Mouse (Mus musculus) heart, embryonic 13.5 days (tissue): Measurements from ENCODE around the gene Nags. TPM values are rescaled to one million over a fixed set of nuclear protein-coding genes. Genes with fewer than 3 reads are reported as not detected.
"Not testable (repeated sequence)": the region's sequence is repeated elsewhere in the genome, so short reads cannot be mapped to it uniquely, and the experiment has no call there.

ENCODE experiments used
- ATAC-seq: fragments of 200-750 bp; cut with Nextera tagmentation; 2 replicates; pipeline ENCODE4 v1.8.0; 2017; ENCODE audit warnings: moderate TSS enrichment; ENCODE audit not compliant: insufficient number of reproducible peaks, low FRiP score, low TSS enrichment; ENCODE audit errors: extremely low read depth
- H3K27ac ChIP-seq: fragments of 300-500 bp; sonication (generic); replicated peaks from 2 replicates; pipeline ENCODE4 v1.5.1; 2015; ENCODE audit warnings: moderate library complexity, mild to moderate bottlenecking, inconsistent platforms
- H3K27me3 ChIP-seq: fragments of 300-500 bp; sonication (generic); replicated peaks from 2 replicates; pipeline ENCODE4 v1.6.1; 2015; ENCODE audit warnings: mild to moderate bottlenecking, inconsistent platforms
- H3K36me3 ChIP-seq: fragments of 300-500 bp; sonication (generic); 2 replicates; pipeline ENCODE4 v1.6.1; 2015; ENCODE audit warnings: mild to moderate bottlenecking, inconsistent platforms
- H3K4me1 ChIP-seq: fragments of 300-500 bp; sonication (generic); 2 replicates; pipeline ENCODE4 v1.6.1; 2015; ENCODE audit warnings: inconsistent platforms
- H3K4me2 ChIP-seq: fragments of 300-500 bp; sonication (generic); 2 replicates; pipeline ENCODE4 v1.6.1; 2015; ENCODE audit warnings: inconsistent platforms, mild to moderate bottlenecking, moderate library complexity
- H3K4me3 ChIP-seq: fragments of 300-500 bp; sonication (generic); 2 replicates; pipeline ENCODE4 v1.5.1; 2015; ENCODE audit warnings: moderate library complexity, mild to moderate bottlenecking, inconsistent platforms
- H3K9ac ChIP-seq: fragments of 300-500 bp; sonication (generic); 2 replicates; pipeline ENCODE4 v1.6.1; 2015; ENCODE audit warnings: inconsistent platforms, mild to moderate bottlenecking, moderate library complexity
- H3K9me3 ChIP-seq: fragments of 300-500 bp; sonication (generic); 2 replicates; pipeline ENCODE4 v1.6.1; 2016; ENCODE audit warnings: inconsistent platforms
- WGBS: fragments of 180-500 bp; shearing (Covaris S2); methylation state at CpG from one replicate; pipeline ENCODE4 v1.1.7; 2015; ENCODE audit warnings: mixed read lengths; 5-methylcytosine and 5-hydroxymethylcytosine counted together
- polyA plus RNA-seq: library from polyadenylated mRNA; unstranded; fragments of >200 nt; fragmentation: Nextera tagmentation; extraction: Ambion mirVana; gene quantifications from 2 replicates; pipeline ENCODE4 v1.2.1, GENCODE M21; 2015

Gene Nags
- polyA plus RNA-seq, 1 experiment from 2014 or later: not detected

GRCm38 (mm10) chr11:102158024-102158423 lies 12.7 kb downstream of the Nags start:
- not testable (repeated sequence) for H3K9me3 ChIP-seq, H3K9ac ChIP-seq, H3K27me3 ChIP-seq, H3K4me1 ChIP-seq, H3K27ac ChIP-seq, H3K4me2 ChIP-seq, H3K4me3 ChIP-seq, ATAC-seq
- H3K36me3 ChIP-seq: peaks cover 44% of the 10 kb centered on the region
- WGBS: 68% methylated on average over 2 of the region's 2 CpGs

GRCm38 (mm10) chr11:102159781-102160180 lies 14.5 kb downstream of the Nags start:
- 78% methylated on average over 5 of the region's 5 CpGs for WGBS
- Histone ChIP-seq H3K36me3 (peaks cover 44% of the 10 kb centered on the region), H3K4me2 (no peak overlapping the region), H3K9me3 (no peaks in the 10 kb centered on the region), H3K4me1 (peaks cover 8% of the 10 kb centered on the region), H3K4me3 (no peak overlapping the region), H3K9ac (no peak overlapping the region), H3K27ac (no peak overlapping the region), H3K27me3 (no peaks in the 10 kb centered on the region)
- no peak for ATAC-seq

GRCm38 (mm10) chr11:102165971-102166722 lies 20.8 kb downstream of the Nags start:
- no peak for ATAC-seq
- H3K4me2 ChIP-seq: no peak overlapping the region
- no peak overlapping the region for H3K4me3 ChIP-seq
- H3K36me3 ChIP-seq: peaks cover 94% of the 10 kb centered on the region
- 0 out of 2 replicates have a peak, but pooled peaks cover 5% of the 10 kb centered on the region for H3K4me1 ChIP-seq
- no peak overlapping the region for H3K27ac ChIP-seq
- 62% methylated on average over 6 of the region's 6 CpGs for WGBS
- no peaks in the 10 kb centered on the region for H3K9me3 ChIP-seq
- no peak overlapping the region for H3K9ac ChIP-seq
- H3K27me3 ChIP-seq: no peaks in the 10 kb centered on the region

GRCm38 (mm10) chr11:102167539-102167938 lies 22.2 kb downstream of the Nags start:
- H3K27ac ChIP-seq: no peak overlapping the region
- peaks cover 88% of the 10 kb centered on the region for H3K36me3 ChIP-seq
- 94% methylated on average over 5 of the region's 5 CpGs for WGBS

GRCm38 (mm10) chr11:102168689-102169088 lies 23.4 kb downstream of the Nags start:
- Histone ChIP-seq H3K36me3 (peaks cover 79% of the 10 kb centered on the region), H3K27me3 (no peaks in the 10 kb centered on the region), H3K4me2 (no peak overlapping the region), H3K9ac (no peak overlapping the region), H3K4me1 (0 out of 2 replicates have a peak, but pooled peaks cover 8% of the 10 kb centered on the region), H3K27ac (no peak overlapping the region), H3K4me3 (no peak overlapping the region), H3K9me3 (no peaks in the 10 kb centered on the region)
- ATAC-seq: no peak
- 89% methylated on average over 5 of the region's 5 CpGs for WGBS

More at GRCm38 (mm10) chr11:102167539-102167938, 22.2 kb downstream of the Nags start:
- Histone ChIP-seq H3K4me1 (0 out of 2 replicates have a peak, but pooled peaks cover 5% of the 10 kb centered on the region), H3K9ac (no peak overlapping the region), H3K27me3 (no peaks in the 10 kb centered on the region), H3K9me3 (no peaks in the 10 kb centered on the region), H3K4me3 (no peak overlapping the region), H3K4me2 (no peak overlapping the region)
- no peak for ATAC-seq

- peaks cover 71% of the 10 kb centered on the region for H3K36me3 ChIP-seq
- H3K4me2 ChIP-seq: no peak overlapping the region; the same call in 1 of the 2 replicates
- no peaks in the 10 kb centered on the region for H3K9me3 ChIP-seq
- H3K4me3 ChIP-seq: no peak overlapping the region
- H3K4me1 ChIP-seq: peaks cover 34% of the 10 kb centered on the region
- H3K27ac ChIP-seq: 0 out of 2 replicates have a peak overlapping the region, but pooled peaks have one; percentile 4
- 0 out of 2 replicates have a peak overlapping the region, but pooled peaks have one; percentile 2 for H3K9ac ChIP-seq
- no peaks in the 10 kb centered on the region for H3K27me3 ChIP-seq
- no peak for ATAC-seq
These were observed 34.5 kb downstream of the Nags start for GRCm38 (mm10) chr11:102179836-102180235.

GRCm38 (mm10) chr11:102184253-102184645 lies 38.9 kb downstream of the Nags start:
- Histone ChIP-seq H3K27me3 (no peaks in the 10 kb centered on the region), H3K4me1 (peaks cover 41% of the 10 kb centered on the region), H3K36me3 (peaks cover 32% of the 10 kb centered on the region), H3K27ac (peak overlapping the region; percentile 95), H3K4me3 (peak overlapping the region; percentile 90), H3K4me2 (peak overlapping the region; percentile 84), H3K9me3 (no peaks in the 10 kb centered on the region), H3K9ac (peak overlapping the region; percentile 98)
- 2% methylated on average over 7 of the region's 7 CpGs for WGBS
- no peak for ATAC-seq

- Histone ChIP-seq H3K4me3 (peak within 1 kb of the TSS; percentile 90), H3K36me3 (peaks cover 28% of the 10 kb centered on the region), H3K4me1 (peaks cover 40% of the 10 kb centered on the region), H3K9ac (peak within 1 kb of the TSS; percentile 98), H3K9me3 (no peaks in the 10 kb centered on the region), H3K27ac (peak within 1 kb of the TSS; percentile 95), H3K4me2 (peak within 1 kb of the TSS; percentile 84), H3K27me3 (no peaks in the 10 kb centered on the region)
- WGBS: under 1% methylated on average over 68 of the region's 70 CpGs
- ATAC-seq: peak; percentile 77
These were observed 39.6 kb downstream of the Nags start, which contains the start of gene Lsm12 for GRCm38 (mm10) chr11:102184646-102185495. Gene Lsm12, minus strand, starts transcription at chr11:102185296.

GRCm38 (mm10) chr11:102185677-102186076 lies 40.4 kb downstream of the Nags start:
- Histone ChIP-seq H3K4me3 (peak overlapping the region; percentile 90), H3K27me3 (no peaks in the 10 kb centered on the region), H3K4me1 (peaks cover 39% of the 10 kb centered on the region), H3K9me3 (no peaks in the 10 kb centered on the region), H3K36me3 (peaks cover 20% of the 10 kb centered on the region), H3K9ac (peak overlapping the region; percentile 98), H3K27ac (peak overlapping the region; percentile 95; the same call in 1 of the 2 replicates), H3K4me2 (peak overlapping the region; percentile 84)
- WGBS: 50% methylated on average over 3 of the region's 3 CpGs
- no peak for ATAC-seq

GRCm38 (mm10) chr11:102186235-102186634 lies 40.9 kb downstream of the Nags start:
- no peaks in the 10 kb centered on the region for H3K27me3 ChIP-seq
- no peak overlapping the region for H3K9ac ChIP-seq
- no peak overlapping the region for H3K27ac ChIP-seq
- WGBS: 71% methylated on average over 1 of the region's 1 CpGs
- no peak overlapping the region for H3K4me2 ChIP-seq
- ATAC-seq: no peak
- peaks cover 41% of the 10 kb centered on the region for H3K4me1 ChIP-seq
- no peaks in the 10 kb centered on the region for H3K9me3 ChIP-seq
- peaks cover 15% of the 10 kb centered on the region for H3K36me3 ChIP-seq
- no peak overlapping the region for H3K4me3 ChIP-seq

GRCm38 (mm10) chr11:102188980-102189379 lies 43.7 kb downstream of the Nags start:
- Histone ChIP-seq H3K9me3 (no peaks in the 10 kb centered on the region), H3K4me2 (peak overlapping the region; percentile 74), H3K4me3 (peak overlapping the region; percentile 74), H3K36me3 (peaks cover 20% of the 10 kb centered on the region), H3K27me3 (no peaks in the 10 kb centered on the region), H3K9ac (peak overlapping the region; percentile 86), H3K27ac (0 out of 2 replicates have a peak overlapping the region, but pooled peaks have one; percentile 30), H3K4me1 (peaks cover 30% of the 10 kb centered on the region)
- ATAC-seq: no peak
- 64% methylated on average over 6 of the region's 6 CpGs for WGBS
